Mouse (Mus musculus): ENCODE results near the gene Exoc3l. TPM values are rescaled to one million over a fixed set of nuclear protein-coding genes. Genes with fewer than 3 reads are reported as not detected.

Gene Exoc3l
- polyA plus RNA-seq, 1 experiment from 2014 or later = 10.3 TPM

DNA sequence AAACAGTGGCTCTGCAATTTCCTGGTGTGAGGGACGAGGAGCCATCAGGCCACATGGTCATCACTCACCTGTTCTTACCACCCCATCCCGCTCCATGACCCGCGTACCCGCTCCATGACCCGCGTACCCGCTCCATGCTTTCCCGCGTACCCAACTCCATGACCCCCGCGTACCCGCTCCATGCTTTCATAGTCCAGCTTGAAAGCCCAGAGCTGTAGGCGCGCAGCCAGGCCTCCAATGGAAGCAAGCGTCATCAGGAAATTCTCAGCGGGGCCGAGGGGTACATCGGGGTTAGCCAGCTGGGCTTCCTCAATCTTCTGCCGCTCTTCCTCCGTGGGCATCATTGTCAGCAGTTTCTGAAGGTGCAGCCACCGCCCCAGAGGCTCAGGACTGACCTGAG, 35.6 kb upstream of the Exoc3l start:
- Histone ChIP-seq H3K4me3 (no peak overlapping the region), H3K9me3 (replicated peaks) (no peaks in the 10 kb centered on the region), H3K9ac (no peak overlapping the region), H3K36me3 (ENCODE audit: poor library complexity, severe bottlenecking) (peaks cover 79% of the 10 kb centered on the region), H3K27ac (no peak overlapping the region), H3K27me3 (no peaks in the 10 kb centered on the region), H3K4me2 (no peak overlapping the region), H3K4me1 (peaks cover 10% of the 10 kb centered on the region)
- no peak for ATAC-seq
- 96% methylated on average over 22 of the region's 22 CpGs for WGBS

DNA sequence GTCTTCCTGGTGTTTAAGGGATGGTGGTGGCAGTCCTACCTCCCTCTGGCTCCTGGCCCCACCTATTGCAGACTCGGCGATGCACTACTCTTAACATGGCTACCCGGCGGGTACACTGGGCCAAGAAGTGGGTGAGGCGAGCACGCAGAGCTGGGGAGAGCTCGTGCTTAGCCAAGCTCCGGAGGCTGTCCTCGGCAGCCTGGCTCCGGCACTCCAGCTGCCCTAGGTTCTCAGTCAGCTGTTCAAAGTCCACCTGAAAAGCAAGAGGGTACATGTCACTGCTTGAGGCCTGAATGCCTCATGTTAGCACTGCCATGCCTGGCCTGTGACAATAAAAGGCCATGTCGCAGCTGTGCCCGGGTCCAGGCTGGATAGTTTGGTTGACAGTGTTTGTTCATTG, 34.4 kb upstream of the Exoc3l start:
- Histone ChIP-seq H3K9me3 (replicated peaks) (no peaks in the 10 kb centered on the region), H3K27ac (no peak overlapping the region), H3K36me3 (ENCODE audit: poor library complexity, severe bottlenecking) (peaks cover 71% of the 10 kb centered on the region), H3K4me3 (no peak overlapping the region), H3K9ac (no peak overlapping the region), H3K4me2 (no peak overlapping the region), H3K27me3 (no peaks in the 10 kb centered on the region), H3K4me1 (peaks cover 13% of the 10 kb centered on the region)
- no peak for ATAC-seq
- WGBS = 97% methylated on average over 12 of the region's 12 CpGs

DNA sequence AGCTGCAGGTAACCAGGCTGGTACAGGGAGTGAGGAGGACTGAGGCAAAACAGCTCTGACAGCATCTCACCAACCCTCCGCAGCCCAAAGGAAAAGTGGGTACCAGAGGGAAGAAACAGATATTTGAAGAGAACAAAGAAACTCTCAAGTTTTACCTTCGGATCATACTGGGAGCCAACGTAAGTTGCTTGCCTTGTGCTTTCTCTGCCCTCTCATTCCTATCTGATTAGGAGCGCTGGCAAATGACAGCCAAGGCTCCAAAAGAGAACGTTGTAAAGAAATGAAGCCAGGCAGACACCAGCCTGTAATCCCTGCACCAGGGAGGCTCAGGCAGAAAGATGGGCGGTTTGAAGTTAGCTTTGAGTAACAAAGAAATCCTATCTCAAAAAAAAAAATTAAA, 31.1 kb upstream of the Exoc3l start:
- H3K36me3 ChIP-seq (ENCODE audit: poor library complexity, severe bottlenecking) = peaks cover 51% of the 10 kb centered on the region
- WGBS = 45% methylated on average over 6 of the region's 6 CpGs
- H3K4me2 ChIP-seq = peak overlapping the region; percentile 96
- H3K4me1 ChIP-seq = peaks cover 20% of the 10 kb centered on the region
- H3K9me3 ChIP-seq (replicated peaks) = no peaks in the 10 kb centered on the region
- H3K4me3 ChIP-seq = peak overlapping the region; percentile 81
- H3K27me3 ChIP-seq = no peaks in the 10 kb centered on the region
- H3K9ac ChIP-seq = peak overlapping the region; percentile 86
- peak overlapping the region; percentile 57; the same call in 1 of the 2 replicates for H3K27ac ChIP-seq
- no peak for ATAC-seq

DNA sequence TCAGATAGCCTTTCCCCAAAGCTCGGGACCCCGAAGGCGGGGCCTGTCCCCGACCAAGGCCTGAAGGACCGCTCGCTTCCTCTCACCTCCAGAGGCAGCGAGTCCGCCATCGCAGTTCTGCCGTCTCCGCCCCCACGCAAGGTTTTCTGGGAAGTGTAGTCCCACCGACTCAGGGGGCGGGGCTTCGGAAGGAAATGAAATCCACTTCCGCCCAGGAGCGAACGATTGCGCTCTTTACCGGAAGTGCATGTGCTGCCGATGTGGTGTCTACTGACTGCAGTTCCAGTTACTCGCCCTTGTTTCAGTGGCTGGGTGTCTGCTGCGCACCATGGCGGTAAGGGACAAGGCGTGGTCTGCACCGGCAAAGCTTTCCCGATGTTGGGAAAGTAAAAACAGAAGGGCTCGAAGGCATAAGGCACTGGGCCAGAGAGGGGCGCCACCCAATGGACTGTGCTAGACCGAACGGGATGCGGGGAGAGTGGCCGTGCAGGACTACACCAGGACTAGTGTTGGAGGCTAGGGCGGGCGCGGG, 30.3 kb upstream of the Exoc3l start, which contains the start of the genes Lrrc29 and Tmem208:
Gene Lrrc29, minus strand, starts transcription at position 138 of the 532 bp plus-strand sequence.
Gene Tmem208, plus strand, starts transcription at position 214 of the 532 bp plus-strand sequence.
- under 1% methylated on average over 36 of the region's 36 CpGs for WGBS

DNA sequence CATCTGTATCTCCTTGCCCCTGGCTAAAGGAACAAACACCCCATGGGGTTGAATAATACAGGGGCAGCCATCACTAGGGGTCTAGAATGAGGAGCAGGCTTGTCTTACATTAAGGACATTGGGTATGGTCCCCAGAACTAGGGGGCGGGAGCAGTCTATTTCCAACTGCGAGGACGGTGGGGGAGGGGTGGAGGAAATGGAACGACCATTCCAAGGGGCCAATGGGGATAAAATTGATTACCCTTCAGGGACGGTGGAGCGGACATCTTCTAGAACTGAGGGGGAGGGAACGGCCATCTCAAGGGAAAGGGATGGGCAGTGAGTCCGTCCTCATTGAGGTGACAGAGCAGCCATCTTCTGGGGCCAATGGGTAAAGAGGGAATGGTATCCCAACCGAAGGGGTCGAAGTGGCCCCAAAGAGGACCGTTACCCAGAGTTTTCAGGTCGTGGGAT, 29.8 kb upstream of the Exoc3l start:
- 0% methylated on average over 12 of the region's 12 CpGs for WGBS
- Histone ChIP-seq H3K36me3 (ENCODE audit: poor library complexity, severe bottlenecking) (peaks cover 38% of the 10 kb centered on the region), H3K4me1 (peaks cover 20% of the 10 kb centered on the region), H3K4me2 (peak overlapping the region; percentile 96), H3K9me3 (replicated peaks) (no peaks in the 10 kb centered on the region), H3K27ac (peak overlapping the region; percentile 31; the same call in 1 of the 2 replicates), H3K27me3 (no peaks in the 10 kb centered on the region), H3K4me3 (peak overlapping the region; percentile 81), H3K9ac (peak overlapping the region; percentile 86)
- ATAC-seq = peak; percentile 66

More for the DNA sequence above, 30.3 kb upstream of the Exoc3l start, which contains the start of the genes Lrrc29 and Tmem208:
- H3K4me1 ChIP-seq = peaks cover 20% of the 10 kb centered on the region
- peak within 1 kb of the TSS; percentile 86 for H3K9ac ChIP-seq
- H3K27me3 ChIP-seq = no peaks in the 10 kb centered on the region
- H3K4me2 ChIP-seq = peak within 1 kb of the TSS; percentile 96
- H3K27ac ChIP-seq = peak within 1 kb of the TSS; percentile 57; the same call in 1 of the 2 replicates
- peaks cover 43% of the 10 kb centered on the region for H3K36me3 ChIP-seq (ENCODE audit: poor library complexity, severe bottlenecking)
- ATAC-seq = peak; percentile 93
- H3K4me3 ChIP-seq = peak within 1 kb of the TSS; percentile 81
- H3K9me3 ChIP-seq (replicated peaks) = no peaks in the 10 kb centered on the region

DNA sequence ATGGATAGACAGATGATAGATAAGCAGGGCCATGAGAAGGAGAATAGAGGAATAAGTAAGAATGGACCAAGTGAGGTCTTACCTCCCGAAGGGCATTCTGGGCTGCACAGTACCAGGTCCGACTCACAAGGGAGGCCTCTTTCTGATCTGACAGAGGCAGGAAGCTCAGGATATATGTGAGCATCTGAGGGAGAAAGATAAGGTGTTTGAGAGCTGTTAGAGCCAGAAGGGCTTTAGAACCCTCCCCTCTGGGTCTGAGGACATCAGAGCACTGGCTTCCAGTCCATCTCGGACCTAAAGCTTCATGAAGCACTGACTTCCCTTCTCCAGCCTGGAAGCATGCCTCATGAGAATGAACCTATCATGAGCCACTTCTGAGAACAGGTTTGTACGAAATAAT, 27.3 kb upstream of the Exoc3l start:
- 87% methylated on average over 4 of the region's 4 CpGs for WGBS
- Histone ChIP-seq H3K27ac (no peak overlapping the region), H3K9me3 (replicated peaks) (no peaks in the 10 kb centered on the region), H3K4me1 (peaks cover 20% of the 10 kb centered on the region), H3K27me3 (no peaks in the 10 kb centered on the region), H3K9ac (no peak overlapping the region), H3K36me3 (ENCODE audit: poor library complexity, severe bottlenecking) (peaks cover 29% of the 10 kb centered on the region), H3K4me2 (no peak overlapping the region), H3K4me3 (no peak overlapping the region)
- no peak for ATAC-seq

DNA sequence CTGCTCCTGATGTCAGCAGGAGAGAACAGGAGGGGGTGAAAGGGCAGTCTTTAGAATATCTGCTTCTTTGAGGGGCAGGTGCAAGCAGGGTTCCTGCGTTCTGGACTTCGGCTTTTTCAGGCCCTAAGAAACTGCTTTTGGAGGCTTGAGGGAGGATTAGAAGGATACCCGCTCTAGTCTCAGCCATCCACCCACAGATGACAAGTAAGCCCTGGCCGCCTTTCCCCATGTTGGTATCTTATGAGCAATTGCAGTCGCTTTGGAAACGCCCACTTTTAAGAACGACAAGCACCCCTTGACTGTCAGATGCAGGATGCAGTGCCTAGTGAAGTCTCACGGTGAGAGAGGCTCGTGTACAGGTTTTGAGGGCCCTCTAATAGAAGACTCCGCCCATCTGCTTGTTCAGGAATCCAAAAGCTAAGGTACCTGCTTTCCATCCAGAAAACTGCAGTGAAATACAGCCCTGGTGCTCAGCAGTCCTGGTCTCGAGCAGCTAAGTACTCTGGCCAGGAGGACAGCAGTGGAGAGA, 22.8 kb upstream of the Exoc3l start:
- Histone ChIP-seq H3K36me3 (ENCODE audit: poor library complexity, severe bottlenecking) (peaks cover 63% of the 10 kb centered on the region), H3K9me3 (replicated peaks) (no peaks in the 10 kb centered on the region), H3K4me2 (no peak overlapping the region), H3K27me3 (no peaks in the 10 kb centered on the region), H3K27ac (no peak overlapping the region), H3K9ac (no peak overlapping the region), H3K4me3 (no peak overlapping the region), H3K4me1 (no peaks in the 10 kb centered on the region)
- no peak for ATAC-seq
- WGBS = 86% methylated on average over 11 of the region's 11 CpGs

DNA sequence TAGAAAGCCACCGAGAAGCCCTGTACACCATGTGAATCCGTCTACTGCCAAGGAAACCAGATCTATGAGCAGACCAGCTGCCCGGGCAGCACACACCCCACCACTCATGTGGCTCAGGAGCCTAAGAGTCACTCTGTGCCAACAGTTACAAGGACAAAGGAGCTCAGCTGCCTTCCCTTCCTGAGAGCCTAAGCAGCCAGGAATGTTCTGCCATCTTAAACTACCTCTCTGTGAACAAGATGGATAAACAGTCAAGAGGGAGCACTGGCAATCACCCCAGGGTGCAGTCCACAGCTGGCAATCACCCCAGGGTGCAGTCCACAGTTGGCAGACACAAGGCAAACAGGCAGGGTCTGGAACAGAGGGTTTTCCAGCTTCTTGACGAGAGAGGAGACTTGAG, 22.0 kb upstream of the Exoc3l start:
- no peaks in the 10 kb centered on the region for H3K9me3 ChIP-seq (replicated peaks)
- peaks cover 69% of the 10 kb centered on the region for H3K36me3 ChIP-seq (ENCODE audit: poor library complexity, severe bottlenecking)
- ATAC-seq = no peak
- no peak overlapping the region for H3K4me3 ChIP-seq
- no peaks in the 10 kb centered on the region for H3K27me3 ChIP-seq
- WGBS = 85% methylated on average over 4 of the region's 4 CpGs
- no peak overlapping the region for H3K4me2 ChIP-seq
- H3K27ac ChIP-seq = no peak overlapping the region
- no peak overlapping the region for H3K9ac ChIP-seq
- no peaks in the 10 kb centered on the region for H3K4me1 ChIP-seq

DNA sequence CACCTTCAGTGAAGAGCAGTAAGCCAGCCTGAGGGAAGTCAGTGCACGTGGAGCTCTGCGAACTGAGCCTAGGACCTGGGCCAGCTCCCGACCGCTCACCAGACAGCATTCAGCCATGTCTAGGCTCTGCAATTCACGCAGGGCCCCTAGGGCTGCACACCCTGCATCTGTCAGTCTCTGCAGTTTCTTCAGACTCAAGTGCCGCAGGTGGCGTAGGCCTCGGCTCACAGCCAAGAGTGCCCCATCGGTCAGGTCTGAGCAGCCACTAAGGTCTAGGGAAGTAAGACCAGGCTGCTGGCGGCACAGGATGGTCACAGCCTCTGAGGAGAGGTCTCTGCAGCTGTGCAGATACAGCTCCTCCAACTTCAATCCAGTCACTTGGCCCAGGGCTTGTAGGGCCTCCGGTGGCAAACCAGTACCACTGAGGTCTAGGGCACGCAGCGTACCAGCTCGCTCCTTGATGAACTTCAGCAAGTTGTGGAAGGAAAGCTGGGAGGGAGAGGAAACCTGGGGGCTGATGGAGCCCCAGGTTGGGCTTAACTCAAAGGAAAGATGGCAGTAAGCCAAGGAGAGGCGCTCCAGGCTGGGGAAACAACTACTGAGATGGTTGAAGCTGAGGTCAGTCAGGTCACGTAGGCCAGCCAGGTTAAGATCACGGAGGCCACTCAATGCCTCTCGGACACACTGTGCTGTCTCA, 19.3 kb upstream of the Exoc3l start:
- no peaks in the 10 kb centered on the region for H3K27me3 ChIP-seq
- H3K9me3 ChIP-seq (replicated peaks) = no peaks in the 10 kb centered on the region
- no peak overlapping the region for H3K4me3 ChIP-seq
- H3K9ac ChIP-seq = no peak overlapping the region
- no peak overlapping the region for H3K4me2 ChIP-seq
- peaks cover 83% of the 10 kb centered on the region for H3K36me3 ChIP-seq (ENCODE audit: poor library complexity, severe bottlenecking)
- H3K4me1 ChIP-seq = no peaks in the 10 kb centered on the region
- no peak for ATAC-seq
- no peak overlapping the region for H3K27ac ChIP-seq
- 90% methylated on average over 18 of the region's 18 CpGs for WGBS

DNA sequence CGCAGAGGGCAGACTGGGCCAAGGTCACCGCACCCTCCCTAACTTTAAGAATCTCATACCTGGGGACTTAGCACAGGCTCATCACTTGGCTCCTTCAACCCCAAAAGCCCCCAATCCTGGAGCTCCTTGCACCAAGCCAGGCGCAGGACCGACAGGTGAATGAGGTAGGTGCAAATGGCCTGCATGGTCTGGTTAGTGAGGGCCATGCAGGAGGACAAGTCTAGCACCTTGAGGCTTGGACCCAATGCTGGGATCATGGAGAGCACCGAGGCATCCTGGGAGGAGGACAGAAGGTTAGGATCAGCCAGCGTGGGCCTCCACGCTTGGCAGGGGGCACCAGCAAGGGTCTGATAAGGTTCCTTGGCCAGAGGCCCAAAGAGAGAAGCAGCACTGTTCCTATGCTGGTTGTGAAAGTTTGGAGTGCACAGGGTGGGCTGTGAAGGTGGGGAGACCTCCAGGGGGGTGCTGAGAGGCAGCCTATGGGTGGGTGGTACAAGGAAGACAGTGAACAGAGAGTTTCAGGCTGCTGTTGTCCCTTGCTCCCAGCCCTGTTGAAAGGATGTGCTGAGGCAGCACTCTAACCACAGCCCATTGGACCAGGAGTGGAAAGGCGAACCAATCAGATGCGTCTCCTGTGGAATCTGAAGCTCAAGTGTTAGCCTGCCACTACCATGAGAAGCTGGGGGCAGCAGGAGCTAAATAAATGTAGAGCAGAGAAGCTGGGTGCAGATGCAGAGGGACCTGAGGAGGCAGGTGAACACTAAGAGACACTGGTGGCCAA, 17.9 kb upstream of the Exoc3l start:
- 85% methylated on average over 9 of the region's 9 CpGs for WGBS
- Histone ChIP-seq H3K36me3 (ENCODE audit: poor library complexity, severe bottlenecking) (peaks cover 87% of the 10 kb centered on the region), H3K9ac (no peak overlapping the region), H3K4me3 (no peak overlapping the region), H3K4me2 (no peak overlapping the region), H3K27me3 (no peaks in the 10 kb centered on the region), H3K4me1 (no peaks in the 10 kb centered on the region), H3K9me3 (replicated peaks) (no peaks in the 10 kb centered on the region), H3K27ac (no peak overlapping the region)
- 0 out of 2 replicates have a peak, but pooled peaks have one; percentile 14 for ATAC-seq

DNA sequence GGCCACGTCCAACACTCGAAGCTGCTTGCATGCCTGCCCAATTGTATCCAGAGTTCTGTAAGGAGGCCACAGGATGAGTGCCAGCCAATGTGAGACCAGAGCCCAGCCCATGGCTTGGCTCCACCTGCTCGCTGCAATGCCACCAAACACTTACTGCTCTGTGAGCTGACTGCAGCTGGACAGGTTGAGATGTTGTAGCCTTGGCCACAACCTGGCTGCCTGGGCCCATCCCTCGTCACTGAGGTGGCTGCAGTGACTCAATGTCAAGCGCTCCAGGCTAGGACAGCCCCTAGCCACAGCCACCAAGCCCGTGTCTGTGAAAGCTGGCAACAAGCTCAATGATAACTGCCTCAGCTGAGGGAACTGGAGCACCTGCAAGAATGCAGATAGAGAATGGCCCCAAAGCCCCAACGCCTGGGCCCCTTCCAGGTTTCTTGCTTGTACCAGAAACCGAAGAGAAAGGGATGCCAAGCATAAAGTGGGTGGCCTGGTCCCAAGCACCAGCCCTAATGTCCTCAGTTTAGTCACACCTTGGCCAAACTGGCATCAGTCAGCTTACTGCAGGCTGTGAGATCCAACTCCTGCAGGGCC, 17.1 kb upstream of the Exoc3l start:
- no peaks in the 10 kb centered on the region for H3K27me3 ChIP-seq
- H3K4me2 ChIP-seq = no peak overlapping the region
- WGBS = 92% methylated on average over 8 of the region's 8 CpGs
- H3K36me3 ChIP-seq (ENCODE audit: poor library complexity, severe bottlenecking) = peaks cover 87% of the 10 kb centered on the region
- H3K4me3 ChIP-seq = no peak overlapping the region
- no peak for ATAC-seq
- no peak overlapping the region for H3K9ac ChIP-seq
- H3K27ac ChIP-seq = no peak overlapping the region
- no peaks in the 10 kb centered on the region for H3K9me3 ChIP-seq (replicated peaks)
- H3K4me1 ChIP-seq = no peaks in the 10 kb centered on the region

All from forebrain, embryonic 13.5 days (tissue).